Mouse (Mus musculus): ENCODE results near the gene Col11a1. TPM values are rescaled to one million over a fixed set of nuclear protein-coding genes. Genes with fewer than 3 reads are reported as not detected.
A peak's percentile ranks its signal among the peaks of the same experiment; 100 is the strongest.

The Col11a1 gene
- total RNA-seq (2014; rRNA removed): 17.0 and 25.9 TPM in 2 replicates
- polyA plus RNA-seq (2015; fragmentation: Nextera tagmentation; extraction: Ambion mirVana): 7.8 and 8.2 TPM in 2 replicates

DNA sequence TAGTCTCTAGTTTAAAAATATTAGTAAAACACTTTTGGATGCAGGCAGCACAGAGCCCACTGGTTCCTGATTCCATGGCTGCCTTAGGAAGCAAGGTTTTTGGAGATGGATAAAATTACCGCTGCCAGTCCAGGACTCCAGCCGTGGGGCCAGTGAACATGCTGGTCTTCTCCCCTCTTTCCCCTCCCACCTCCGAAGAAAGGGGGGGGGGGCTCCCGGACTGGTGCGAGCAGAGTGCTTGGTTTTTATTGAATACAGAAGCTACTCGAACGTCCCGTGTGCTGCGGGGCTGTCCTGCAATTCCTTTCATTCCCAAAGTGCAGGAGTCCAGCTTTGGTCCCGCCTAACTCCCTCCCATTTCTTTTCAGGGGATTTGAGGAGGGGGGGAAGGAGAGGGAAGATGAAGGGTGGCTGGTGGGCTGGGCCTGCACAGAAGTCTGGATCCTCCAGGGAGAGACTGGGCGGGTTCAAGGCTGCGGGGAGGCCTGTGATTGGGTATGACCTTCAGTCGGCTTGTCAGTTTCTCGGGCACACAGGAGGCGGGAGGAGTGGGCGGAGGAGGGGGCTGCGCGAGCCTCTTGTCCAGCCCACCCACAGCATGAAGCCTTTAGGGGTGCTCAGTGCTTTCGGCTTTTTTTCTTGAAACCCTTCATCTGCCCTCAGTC, at the start of gene Col11a1:
Gene Col11a1 (plus strand): TSS at position 570 of the 665 bp plus-strand sequence.
- Histone ChIP-seq H3K27ac (ENCODE audit: low read depth, low read length) (no peak within 1 kb of the TSS), H3K27me3 (ENCODE audit: insufficient read depth, low read length) (no peaks in the 10 kb centered on the region), H3K9me3 (ENCODE audit: low read length) (no peaks in the 10 kb centered on the region), H3K36me3 (ENCODE audit: insufficient read depth, low read length) (no peaks in the 10 kb centered on the region), H3K4me3 (ENCODE audit: low read depth, low read length) (peak within 1 kb of the TSS; percentile 63), H3K4me1 (ENCODE audit: insufficient read depth, low read length) (peaks cover 3% of the 10 kb centered on the region; the same call in 1 of the 2 replicates), H3K4me2 (ENCODE audit: low read depth, low read length, poor library complexity, severe bottlenecking) (peak within 1 kb of the TSS; percentile 97), H3K9ac (replicated peaks; ENCODE audit: low read length, poor library complexity, severe bottlenecking) (peak within 1 kb of the TSS; percentile 51)
- WGBS: 2% methylated on average over 19 of the region's 19 CpGs
- no peak for TF ChIP-seq CTCF (IDR thresholded peaks at IDR 0.05)
- ATAC-seq (ENCODE audit: low FRiP score) (peak; percentile 98), DNase-seq (ENCODE audit: low spot score) (peak; percentile 93)

DNA sequence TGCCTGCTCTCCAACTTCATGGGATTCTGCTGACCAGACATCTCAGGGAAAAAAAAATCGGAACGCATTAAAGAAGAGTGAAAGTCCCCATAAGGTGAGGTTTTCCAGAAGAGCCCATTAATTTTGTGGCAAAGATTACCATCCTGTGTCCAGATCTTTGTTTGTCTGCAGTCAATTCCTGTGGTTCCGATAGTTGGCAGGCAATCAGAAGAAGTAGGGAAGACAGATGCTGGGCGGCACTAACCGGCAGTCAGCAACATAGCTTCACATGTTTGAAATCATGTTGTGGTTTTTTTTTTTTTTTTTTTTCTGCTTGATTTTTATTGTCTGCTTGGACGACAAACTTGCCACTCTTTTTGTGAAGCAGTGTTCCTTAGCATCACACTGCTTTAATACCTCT, 39.4 kb upstream of the Col11a1 start:
- ATAC-seq (ENCODE audit: low FRiP score): no peak
- Histone ChIP-seq H3K9ac (replicated peaks; ENCODE audit: low read length, poor library complexity, severe bottlenecking) (no peak overlapping the region), H3K4me1 (ENCODE audit: insufficient read depth, low read length) (no peaks in the 10 kb centered on the region), H3K4me3 (ENCODE audit: low read depth, low read length) (no peak overlapping the region), H3K4me2 (ENCODE audit: low read depth, low read length, poor library complexity, severe bottlenecking) (no peak overlapping the region), H3K9me3 (ENCODE audit: low read length) (no peaks in the 10 kb centered on the region), H3K27me3 (ENCODE audit: insufficient read depth, low read length) (no peaks in the 10 kb centered on the region), H3K36me3 (ENCODE audit: insufficient read depth, low read length) (no peaks in the 10 kb centered on the region), H3K27ac (ENCODE audit: low read depth, low read length) (no peak overlapping the region)
- WGBS: 75% methylated on average over 6 of the region's 6 CpGs
- TF ChIP-seq CTCF (IDR thresholded peaks at IDR 0.05): no peak
- no peak for DNase-seq (ENCODE audit: low spot score)

GRCm38 (mm10) chr3:114030886-114031285, 546 bp downstream of the Col11a1 start:
- DNase-seq (ENCODE audit: low spot score) (no peak), ATAC-seq (ENCODE audit: low FRiP score) (no peak)
- no peaks in the 10 kb centered on the region for H3K27me3 ChIP-seq (ENCODE audit: insufficient read depth, low read length)
- no peak overlapping the region for H3K27ac ChIP-seq (ENCODE audit: low read depth, low read length)
- H3K4me1 ChIP-seq (ENCODE audit: insufficient read depth, low read length): peaks cover 3% of the 10 kb centered on the region; the same call in 1 of the 2 replicates
- H3K4me2 ChIP-seq (ENCODE audit: low read depth, low read length, poor library complexity, severe bottlenecking): peak overlapping the region; percentile 97
- no peaks in the 10 kb centered on the region for H3K36me3 ChIP-seq (ENCODE audit: insufficient read depth, low read length)
- no peak for TF ChIP-seq CTCF (IDR thresholded peaks at IDR 0.05)
- peak overlapping the region; percentile 63 for H3K4me3 ChIP-seq (ENCODE audit: low read depth, low read length)
- H3K9ac ChIP-seq (replicated peaks; ENCODE audit: low read length, poor library complexity, severe bottlenecking): peak overlapping the region; percentile 25
- H3K9me3 ChIP-seq (ENCODE audit: low read length): no peaks in the 10 kb centered on the region
- 0% methylated on average over 9 of the region's 9 CpGs for WGBS

GRCm38 (mm10) chr3:114031351-114032213, 1.2 kb downstream of the Col11a1 start:
- Histone ChIP-seq H3K27ac (ENCODE audit: low read depth, low read length) (no peak overlapping the region), H3K4me3 (ENCODE audit: low read depth, low read length) (peak overlapping the region; percentile 63), H3K9ac (replicated peaks; ENCODE audit: low read length, poor library complexity, severe bottlenecking) (peak overlapping the region; percentile 51), H3K36me3 (ENCODE audit: insufficient read depth, low read length) (no peaks in the 10 kb centered on the region), H3K9me3 (ENCODE audit: low read length) (no peaks in the 10 kb centered on the region), H3K4me1 (ENCODE audit: insufficient read depth, low read length) (peaks cover 3% of the 10 kb centered on the region; the same call in 1 of the 2 replicates), H3K4me2 (ENCODE audit: low read depth, low read length, poor library complexity, severe bottlenecking) (peak overlapping the region; percentile 97), H3K27me3 (ENCODE audit: insufficient read depth, low read length) (no peaks in the 10 kb centered on the region)
- no peak for TF ChIP-seq CTCF (IDR thresholded peaks at IDR 0.05)
- peak; percentile 55 for DNase-seq (ENCODE audit: low spot score)
- ATAC-seq (ENCODE audit: low FRiP score): peak; percentile 44
- 2% methylated on average over 21 of the region's 21 CpGs for WGBS

DNA sequence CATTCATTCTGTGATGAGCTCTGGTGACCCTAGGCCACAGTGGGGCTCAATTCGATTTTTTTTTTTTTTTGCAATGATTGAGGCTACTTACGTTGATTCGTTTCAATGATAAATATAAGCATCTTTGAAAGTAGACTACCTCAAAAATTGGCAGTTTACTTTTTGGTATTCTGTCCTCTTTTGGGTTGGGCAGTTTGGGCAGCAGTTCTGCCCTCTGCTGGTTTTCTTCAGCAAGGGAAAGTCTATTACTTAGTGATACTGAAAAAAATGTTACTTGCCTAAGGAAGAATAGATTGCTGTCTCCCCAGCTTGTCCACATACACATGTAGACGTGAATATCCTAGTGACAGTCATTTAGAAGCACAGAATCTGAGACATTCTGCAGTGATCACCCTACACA, 2.0 kb downstream of the Col11a1 start:
- H3K27ac ChIP-seq (ENCODE audit: low read depth, low read length): no peak overlapping the region

More for the DNA sequence above, 2.0 kb downstream of the Col11a1 start:
- 3% methylated on average over 4 of the region's 4 CpGs for WGBS
- Histone ChIP-seq H3K4me1 (ENCODE audit: insufficient read depth, low read length) (peaks cover 3% of the 10 kb centered on the region; the same call in 1 of the 2 replicates), H3K9ac (replicated peaks; ENCODE audit: low read length, poor library complexity, severe bottlenecking) (peak overlapping the region; percentile 51), H3K9me3 (ENCODE audit: low read length) (no peaks in the 10 kb centered on the region), H3K4me3 (ENCODE audit: low read depth, low read length) (peak overlapping the region; percentile 63), H3K4me2 (ENCODE audit: low read depth, low read length, poor library complexity, severe bottlenecking) (peak overlapping the region; percentile 97), H3K36me3 (ENCODE audit: insufficient read depth, low read length) (no peaks in the 10 kb centered on the region), H3K27me3 (ENCODE audit: insufficient read depth, low read length) (no peaks in the 10 kb centered on the region)
- TF ChIP-seq CTCF (IDR thresholded peaks at IDR 0.05): peak; percentile 80
- DNase-seq (ENCODE audit: low spot score) (peak; percentile 67), ATAC-seq (ENCODE audit: low FRiP score) (0 out of 2 replicates have a peak, but pooled peaks have one; percentile 26)
